Mouse (Mus musculus): ENCODE data around the gene Fam83g. TPM values are rescaled to one million over a fixed set of nuclear protein-coding genes. Genes with fewer than 3 reads are reported as not detected.

Gene Fam83g
- polyA plus RNA-seq, 1 experiment, result 0.46 TPM

DNA sequence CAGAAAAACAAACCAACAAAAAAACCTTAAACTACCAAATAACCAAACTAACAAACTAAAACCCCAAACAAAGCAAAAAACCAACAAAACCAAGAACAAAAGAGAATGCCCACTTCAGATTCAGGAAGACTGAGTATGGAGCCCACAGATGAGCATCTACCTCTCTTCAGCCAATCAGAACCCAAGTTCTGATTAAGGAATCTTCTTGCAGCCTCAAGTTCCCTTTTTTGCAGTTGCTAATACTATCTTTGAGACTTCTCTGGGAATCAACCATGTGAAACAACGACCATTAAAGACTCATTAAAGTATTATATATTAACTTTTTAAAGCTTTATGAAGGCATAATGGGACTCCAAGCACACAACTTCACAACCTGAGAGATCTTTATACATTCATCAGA is 53.4 kb downstream of the Fam83g start:
- TF ChIP-seq CTCF (IDR thresholded peaks at IDR 0.05; ENCODE audit: borderline replicate concordance, insufficient read depth, low read length) (no peak), POLR2A (IDR thresholded peaks at IDR 0.05; ENCODE audit: low read depth, low read length) (no peak)
- no peak overlapping the region for H3K4me3 ChIP-seq (ENCODE audit: insufficient read depth, low read length)
- no peaks in the 10 kb centered on the region for H3K4me1 ChIP-seq (ENCODE audit: control insufficient read depth, insufficient read depth, low read length)
- H3K27ac ChIP-seq (ENCODE audit: insufficient read depth, low read length), result no peak overlapping the region

- Histone ChIP-seq H3K27ac (ENCODE audit: insufficient read depth, low read length) (no peak overlapping the region), H3K4me3 (ENCODE audit: insufficient read depth, low read length) (no peak overlapping the region), H3K4me1 (ENCODE audit: control insufficient read depth, insufficient read depth, low read length) (no peaks in the 10 kb centered on the region)
- TF ChIP-seq POLR2A (IDR thresholded peaks at IDR 0.05; ENCODE audit: low read depth, low read length), result no peak
- no peak for TF ChIP-seq CTCF (IDR thresholded peaks at IDR 0.05; ENCODE audit: borderline replicate concordance, insufficient read depth, low read length)
Observed at GRCm38 (mm10) chr11:61740500-61740899, 56.6 kb downstream of the Fam83g start.

DNA sequence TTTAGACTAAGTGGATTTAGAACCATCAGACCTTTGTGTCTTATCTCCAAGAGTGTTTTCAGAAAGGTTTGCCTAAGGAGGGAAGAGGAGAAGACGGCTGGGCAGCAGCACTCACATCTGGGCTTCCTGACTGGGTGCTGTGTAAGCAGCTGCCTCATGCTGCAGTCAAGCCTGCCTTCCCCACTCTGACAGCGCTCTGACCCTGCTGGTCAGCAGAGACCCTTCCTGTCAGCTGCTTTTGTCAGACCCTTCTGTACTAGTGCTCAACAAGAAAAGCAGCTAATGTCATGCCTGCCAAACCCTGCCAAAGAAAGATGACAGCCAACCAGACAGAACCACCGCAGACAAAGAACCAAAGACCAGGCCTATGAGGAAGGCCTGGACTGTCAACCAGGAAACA is 59.9 kb downstream of the Fam83g start:
- no peak overlapping the region for H3K27ac ChIP-seq (ENCODE audit: insufficient read depth, low read length)
- no peaks in the 10 kb centered on the region for H3K4me1 ChIP-seq (ENCODE audit: control insufficient read depth, insufficient read depth, low read length)
- TF ChIP-seq CTCF (IDR thresholded peaks at IDR 0.05; ENCODE audit: borderline replicate concordance, insufficient read depth, low read length) (no peak), POLR2A (IDR thresholded peaks at IDR 0.05; ENCODE audit: low read depth, low read length) (no peak)
- no peak overlapping the region for H3K4me3 ChIP-seq (ENCODE audit: insufficient read depth, low read length)

DNA sequence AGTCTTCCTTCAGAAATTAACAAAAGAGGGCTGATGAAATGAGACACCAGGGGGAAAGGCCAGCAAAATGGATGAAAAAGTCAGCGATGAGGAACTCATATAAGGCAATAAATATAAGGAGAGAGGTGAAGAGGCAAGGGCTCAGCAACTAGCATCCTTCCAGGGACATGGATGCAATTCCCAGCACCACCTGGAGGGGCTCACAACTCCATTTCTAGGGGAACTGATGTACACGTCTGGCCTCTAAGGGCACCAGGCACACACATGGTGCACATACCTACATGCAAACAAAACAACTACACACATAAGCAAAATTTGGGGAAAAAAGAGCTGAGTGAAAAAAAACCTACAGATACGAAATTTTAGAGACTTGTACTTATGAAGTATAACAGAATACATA is 60.6 kb downstream of the Fam83g start:
- Histone ChIP-seq H3K4me3 (ENCODE audit: insufficient read depth, low read length) (no peak overlapping the region), H3K4me1 (ENCODE audit: control insufficient read depth, insufficient read depth, low read length) (no peaks in the 10 kb centered on the region), H3K27ac (ENCODE audit: insufficient read depth, low read length) (no peak overlapping the region)
- no peak for TF ChIP-seq CTCF (IDR thresholded peaks at IDR 0.05; ENCODE audit: borderline replicate concordance, insufficient read depth, low read length)
- no peak for TF ChIP-seq POLR2A (IDR thresholded peaks at IDR 0.05; ENCODE audit: low read depth, low read length)

- no peak overlapping the region for H3K27ac ChIP-seq (ENCODE audit: insufficient read depth, low read length)
- H3K4me3 ChIP-seq (ENCODE audit: insufficient read depth, low read length), result no peak overlapping the region
- H3K4me1 ChIP-seq (ENCODE audit: control insufficient read depth, insufficient read depth, low read length), result no peaks in the 10 kb centered on the region
- TF ChIP-seq POLR2A (IDR thresholded peaks at IDR 0.05; ENCODE audit: low read depth, low read length) (no peak), CTCF (IDR thresholded peaks at IDR 0.05; ENCODE audit: borderline replicate concordance, insufficient read depth, low read length) (no peak)
Observed at GRCm38 (mm10) chr11:61745781-61746180, 61.9 kb downstream of the Fam83g start.

DNA sequence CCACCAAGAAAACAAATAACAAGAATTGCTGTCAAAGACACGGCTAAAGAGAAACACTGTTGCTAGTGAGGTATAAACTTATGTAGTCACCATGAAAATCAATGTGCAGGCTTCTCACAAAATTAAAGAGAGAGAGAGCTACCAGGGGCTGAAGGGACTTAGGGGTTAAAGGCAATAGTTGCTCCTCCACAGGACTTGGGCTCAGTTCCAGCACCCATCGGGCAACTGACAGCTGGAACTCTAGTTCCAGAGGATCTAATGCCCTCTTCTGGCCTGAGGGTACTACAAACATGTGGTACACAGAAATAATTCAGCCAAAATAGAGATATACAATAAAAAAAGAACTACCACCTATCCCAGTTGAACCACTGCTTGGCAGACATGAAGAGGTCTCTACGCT is 63.3 kb downstream of the Fam83g start:
- no peaks in the 10 kb centered on the region for H3K4me1 ChIP-seq (ENCODE audit: control insufficient read depth, insufficient read depth, low read length)
- no peak overlapping the region for H3K27ac ChIP-seq (ENCODE audit: insufficient read depth, low read length)
- no peak overlapping the region for H3K4me3 ChIP-seq (ENCODE audit: insufficient read depth, low read length)
- TF ChIP-seq POLR2A (IDR thresholded peaks at IDR 0.05; ENCODE audit: low read depth, low read length), result no peak
- TF ChIP-seq CTCF (IDR thresholded peaks at IDR 0.05; ENCODE audit: borderline replicate concordance, insufficient read depth, low read length), result no peak

DNA sequence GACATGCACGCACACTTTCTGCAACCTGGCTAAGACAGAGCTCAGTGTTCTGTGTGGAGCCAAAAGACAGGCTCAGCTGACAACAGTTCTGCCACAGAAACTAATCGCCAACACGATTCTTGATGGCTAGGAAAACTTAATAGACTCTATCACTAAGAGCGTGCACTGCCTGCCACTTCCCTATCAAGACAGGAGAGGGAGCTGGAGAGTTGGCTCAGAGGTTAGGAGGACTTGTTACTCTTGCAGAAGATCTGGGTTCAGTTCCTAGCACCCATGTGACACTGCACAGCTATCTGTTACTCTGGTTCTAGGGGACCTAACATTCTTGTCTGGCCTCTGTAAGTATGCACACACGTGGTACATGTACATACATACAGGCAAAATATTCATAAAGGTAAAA is 67.7 kb downstream of the Fam83g start:
- H3K27ac ChIP-seq (ENCODE audit: insufficient read depth, low read length), result no peak overlapping the region
- no peaks in the 10 kb centered on the region for H3K4me1 ChIP-seq (ENCODE audit: control insufficient read depth, insufficient read depth, low read length)
- no peak overlapping the region for H3K4me3 ChIP-seq (ENCODE audit: insufficient read depth, low read length)
- TF ChIP-seq POLR2A (IDR thresholded peaks at IDR 0.05; ENCODE audit: low read depth, low read length) (no peak), CTCF (IDR thresholded peaks at IDR 0.05; ENCODE audit: borderline replicate concordance, insufficient read depth, low read length) (no peak)

DNA sequence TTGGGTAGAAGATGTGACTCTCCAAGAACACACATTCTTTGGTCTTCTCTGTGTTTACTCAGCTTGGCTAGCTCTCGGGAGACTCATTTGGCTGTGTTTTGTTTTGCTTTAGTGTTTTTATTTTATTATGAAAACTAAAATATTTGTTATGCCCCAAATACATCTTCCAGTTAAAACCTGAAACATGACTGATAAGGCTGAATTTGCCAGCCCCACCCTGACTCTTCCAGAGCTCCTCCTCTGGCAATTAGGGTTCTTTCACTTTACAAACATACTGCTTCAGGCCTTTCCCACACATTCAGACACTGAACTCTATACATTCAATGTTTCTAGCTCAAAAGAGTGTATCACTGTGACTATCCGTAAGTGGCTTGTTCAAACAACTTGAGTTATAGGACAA is 73.3 kb downstream of the Fam83g start:
- Histone ChIP-seq H3K4me3 (ENCODE audit: insufficient read depth, low read length) (no peak overlapping the region), H3K4me1 (ENCODE audit: control insufficient read depth, insufficient read depth, low read length) (peaks cover 4% of the 10 kb centered on the region), H3K27ac (ENCODE audit: insufficient read depth, low read length) (no peak overlapping the region)
- no peak for TF ChIP-seq POLR2A (IDR thresholded peaks at IDR 0.05; ENCODE audit: low read depth, low read length)
- no peak for TF ChIP-seq CTCF (IDR thresholded peaks at IDR 0.05; ENCODE audit: borderline replicate concordance, insufficient read depth, low read length)

Other genes with a start within 250 kb of the Fam83g start
- gene Rnf112, start 230.0 kb upstream of the Fam83g start, polyA plus RNA-seq (2011; ENCODE audit: insufficient read length, low read depth, missing spikeins), result 0.70 TPM in 1 of 2 replicates, not detected in the other
- 140 and 530 TPM in 2 replicates for gene Mfap4, start 198.7 kb upstream of the Fam83g start, polyA plus RNA-seq (2011; ENCODE audit: insufficient read length, low read depth, missing spikeins)
- 28.3 and 35.6 TPM in 2 replicates for gene Mapk7, start 189.7 kb upstream of the Fam83g start, polyA plus RNA-seq (2011; ENCODE audit: insufficient read length, low read depth, missing spikeins)
- 18.4 and 23.8 TPM in 2 replicates for gene B9d1, start 178.9 kb upstream of the Fam83g start, polyA plus RNA-seq (2011; ENCODE audit: insufficient read length, low read depth, missing spikeins)
- gene Epn2, start 104.4 kb upstream of the Fam83g start, polyA plus RNA-seq (2011; ENCODE audit: insufficient read length, low read depth, missing spikeins), result 34.8 and 35.6 TPM in 2 replicates
- gene Grap, start 30.8 kb upstream of the Fam83g start, polyA plus RNA-seq (2011; ENCODE audit: insufficient read length, low read depth, missing spikeins), result 0.30 and 0.32 TPM in 2 replicates
- not detected in 2 replicates for gene Slc5a10, start 36.7 kb downstream of the Fam83g start, polyA plus RNA-seq (2011; ENCODE audit: insufficient read length, low read depth, missing spikeins)
- gene Prpsap2, start 78.0 kb downstream of the Fam83g start, polyA plus RNA-seq (2011; ENCODE audit: insufficient read length, low read depth, missing spikeins), result 17.6 and 23.3 TPM in 2 replicates
- gene Ulk2, start 171.0 kb downstream of the Fam83g start, polyA plus RNA-seq (2011; ENCODE audit: insufficient read length, low read depth, missing spikeins), result 36.0 and 46.1 TPM in 2 replicates
- gene Akap10, start 246.2 kb downstream of the Fam83g start, polyA plus RNA-seq (2011; ENCODE audit: insufficient read length, low read depth, missing spikeins), result 17.6 and 20.0 TPM in 2 replicates

Measured in embryonic fibroblast, embryonic 13.5 days (primary cell).